Mouse (Mus musculus) embryo, embryonic 11 days (tissue): ENCODE measurements around the gene Slc9a9.

ENCODE experiments used
- DNase-seq: peaks from one replicate; pipeline ENCODE4 v3.0.0-alpha.2; 2015

The Slc9a9 gene

DNA sequence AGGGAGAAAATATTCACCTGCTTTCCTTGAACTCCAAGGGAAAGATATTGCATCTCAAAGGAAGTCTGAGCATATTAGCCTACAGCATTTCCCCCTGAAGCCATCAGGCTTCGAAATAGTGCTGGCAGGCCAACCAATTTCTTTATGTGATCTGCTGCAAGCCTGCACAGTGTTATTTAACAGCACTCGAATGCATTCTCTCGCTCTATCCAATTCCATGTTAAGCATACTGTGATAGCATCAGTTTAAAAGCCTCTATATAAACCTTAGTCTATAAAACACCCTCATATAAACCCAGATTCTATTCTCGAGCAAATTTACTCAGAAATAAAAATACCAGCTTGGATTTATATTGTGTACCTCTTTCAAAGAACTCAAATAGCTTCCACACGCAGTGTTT is 170.7 kb downstream of the Slc9a9 start:
- DNase-seq: no peak

DNA sequence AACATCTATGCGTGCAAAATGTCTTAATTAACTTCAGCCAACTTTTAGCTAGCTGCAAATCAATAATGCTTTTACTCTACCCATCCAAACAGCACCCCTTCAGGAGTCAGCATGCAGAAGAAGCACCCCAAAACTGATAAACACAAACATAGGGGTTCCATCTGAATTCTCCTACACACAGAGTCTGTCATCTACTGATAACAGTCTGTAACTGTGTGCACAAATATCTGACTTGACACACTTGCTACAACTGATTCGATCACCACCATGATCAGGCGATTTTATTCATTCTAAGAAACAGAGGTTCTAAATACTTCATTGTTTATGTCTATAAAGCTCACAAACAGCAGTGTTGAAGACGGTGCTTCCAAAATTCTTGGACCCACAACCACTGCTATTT is 171.3 kb downstream of the Slc9a9 start:
- DNase-seq: no peak

- no peak for DNase-seq
These were observed 174.5 kb downstream of the Slc9a9 start for GRCm38 (mm10) chr9:94844176-94844575.

GRCm38 (mm10) chr9:94847624-94848023 is 177.9 kb downstream of the Slc9a9 start:
- DNase-seq: no peak

DNA sequence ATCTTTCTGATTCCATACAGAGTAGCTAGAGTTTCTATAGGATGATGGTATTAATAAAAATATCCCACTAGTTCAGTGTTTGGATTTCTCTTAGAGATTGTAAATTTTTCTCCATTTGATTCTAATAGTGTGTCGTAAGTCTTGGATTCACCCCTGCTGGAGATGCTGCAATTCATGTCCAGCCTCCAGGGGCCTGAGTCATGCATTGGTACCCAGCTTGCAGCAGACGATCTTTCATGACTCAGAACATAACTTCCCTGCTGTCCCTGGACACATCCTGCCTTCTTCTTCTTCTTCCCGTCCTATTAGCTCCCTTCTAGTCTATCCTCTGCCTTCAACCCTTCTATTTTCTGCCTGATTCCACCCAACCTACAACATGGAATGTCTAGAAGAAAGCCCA is 181.8 kb downstream of the Slc9a9 start:
- no peak for DNase-seq

DNA sequence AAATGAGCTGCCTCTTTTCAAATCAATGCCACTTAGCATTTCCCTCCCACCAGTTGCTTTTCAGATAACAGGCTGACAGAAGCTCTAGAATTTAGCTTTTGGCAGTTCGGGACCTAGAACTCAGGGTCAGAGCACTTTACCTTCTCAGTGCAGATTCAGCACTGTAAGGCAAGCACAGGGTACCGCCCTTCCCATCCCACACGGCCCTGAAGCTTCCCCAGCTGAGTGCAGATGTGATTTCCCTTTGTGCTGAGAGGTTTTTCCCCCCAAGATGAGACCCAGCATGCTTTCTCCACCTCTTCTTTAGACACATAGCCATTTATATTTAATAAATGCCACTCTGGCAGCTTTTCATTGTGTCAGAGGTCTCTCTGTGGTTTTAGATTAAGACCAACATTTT is 186.4 kb downstream of the Slc9a9 start:
- DNase-seq: no peak

- DNase-seq: no peak
These were observed 198.8 kb downstream of the Slc9a9 start for GRCm38 (mm10) chr9:94868557-94868956.

DNA sequence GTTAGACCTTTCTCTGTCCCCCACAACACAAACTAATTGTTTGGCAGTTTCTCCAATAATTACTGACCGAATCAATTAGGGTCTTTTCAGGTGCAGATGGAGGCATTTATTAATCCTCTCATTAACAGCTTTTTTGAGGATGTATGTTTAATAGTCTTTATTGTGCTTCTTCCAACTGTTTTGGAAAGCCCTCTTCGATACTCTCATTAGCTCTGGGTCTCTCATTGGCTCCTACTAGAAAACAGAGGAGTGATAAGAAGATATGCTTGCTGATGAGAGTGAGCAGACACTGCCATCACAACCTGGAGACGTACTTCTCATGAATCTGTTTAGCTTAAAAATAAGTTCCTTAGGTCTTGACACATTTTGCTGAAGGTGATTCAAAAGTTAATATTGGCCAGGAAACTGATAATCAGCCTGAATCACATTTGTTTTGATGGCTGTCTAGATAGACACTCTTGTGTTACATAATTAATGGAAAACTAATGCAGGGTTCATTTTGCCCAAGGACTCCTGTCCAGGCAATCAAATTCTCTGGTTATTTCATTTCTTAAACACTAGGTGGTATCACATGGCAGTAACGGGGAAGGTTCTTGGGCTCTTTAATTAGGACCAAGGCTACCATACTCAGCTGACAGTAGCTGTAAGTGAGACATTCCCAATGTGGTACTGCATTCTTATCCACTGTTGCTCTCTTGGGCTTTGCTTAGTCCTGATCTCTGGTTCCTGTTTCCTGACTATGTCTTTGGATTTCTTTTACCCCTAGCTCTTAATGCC is 199.5 kb downstream of the Slc9a9 start:
- peak; percentile 8 for DNase-seq

DNA sequence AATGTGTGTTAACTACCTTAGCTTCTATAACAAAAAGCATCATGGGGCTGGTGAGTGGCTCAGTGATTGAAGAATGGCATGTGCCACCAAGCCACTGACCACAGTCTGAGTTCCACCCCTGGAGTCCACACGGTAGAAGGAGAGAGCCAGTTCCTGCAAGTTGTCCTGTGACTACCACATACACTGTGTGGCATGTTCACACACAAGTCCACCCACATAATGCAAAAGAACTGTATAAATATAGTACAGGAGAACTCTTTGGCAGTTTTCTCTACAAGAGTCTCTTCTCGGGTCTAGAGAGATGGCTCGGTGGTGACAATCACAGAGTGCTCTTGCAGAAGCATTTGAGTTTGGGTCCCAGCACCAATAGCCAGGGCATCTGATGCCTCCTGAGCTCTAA is 212.8 kb downstream of the Slc9a9 start:
- no peak for DNase-seq

DNA sequence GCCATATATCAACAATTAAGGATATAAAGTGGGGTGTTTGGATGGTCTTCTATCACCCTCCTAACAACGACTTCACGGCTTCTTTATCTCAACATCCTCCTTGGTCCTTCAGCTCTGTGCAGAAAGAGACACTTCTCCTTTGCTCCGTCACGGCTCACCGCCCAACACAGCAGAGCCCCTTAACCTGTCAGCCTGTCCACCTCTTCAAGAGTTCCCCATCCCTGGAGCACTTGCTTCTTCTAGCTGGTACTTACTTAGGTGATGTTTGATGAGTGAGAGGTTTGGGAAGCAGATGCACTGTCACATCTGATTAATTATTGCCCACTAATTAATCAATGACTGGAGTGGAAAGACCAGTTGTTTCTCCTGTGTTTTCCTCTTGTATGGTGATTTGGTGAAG is 213.7 kb downstream of the Slc9a9 start:
- DNase-seq: no peak

GRCm38 (mm10) chr9:94885151-94885550 is 215.4 kb downstream of the Slc9a9 start:
- no peak for DNase-seq

DNA sequence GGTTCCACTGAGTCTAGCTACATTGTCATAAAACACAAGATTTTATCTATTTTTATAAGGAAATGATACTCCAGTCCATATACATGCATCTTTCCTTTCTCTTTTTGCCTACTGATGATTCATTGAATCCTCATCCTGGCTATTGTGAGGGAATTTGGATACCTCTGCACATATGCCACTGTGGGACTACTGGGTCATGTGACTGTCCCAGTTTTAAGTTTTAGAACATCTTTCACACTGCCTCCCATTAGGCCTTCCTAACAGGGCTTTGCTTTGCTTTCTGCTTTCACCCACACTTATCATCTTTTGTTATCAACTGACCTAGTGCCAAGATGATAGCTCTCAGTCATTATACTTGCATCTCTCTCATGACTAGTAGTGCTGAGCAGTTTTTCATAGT is 219.9 kb downstream of the Slc9a9 start:
- DNase-seq: no peak

- no peak for DNase-seq
These were observed 226.2 kb downstream of the Slc9a9 start for GRCm38 (mm10) chr9:94895882-94896281.

- DNase-seq: no peak
These were observed 234.5 kb downstream of the Slc9a9 start for GRCm38 (mm10) chr9:94904180-94904579.

DNA sequence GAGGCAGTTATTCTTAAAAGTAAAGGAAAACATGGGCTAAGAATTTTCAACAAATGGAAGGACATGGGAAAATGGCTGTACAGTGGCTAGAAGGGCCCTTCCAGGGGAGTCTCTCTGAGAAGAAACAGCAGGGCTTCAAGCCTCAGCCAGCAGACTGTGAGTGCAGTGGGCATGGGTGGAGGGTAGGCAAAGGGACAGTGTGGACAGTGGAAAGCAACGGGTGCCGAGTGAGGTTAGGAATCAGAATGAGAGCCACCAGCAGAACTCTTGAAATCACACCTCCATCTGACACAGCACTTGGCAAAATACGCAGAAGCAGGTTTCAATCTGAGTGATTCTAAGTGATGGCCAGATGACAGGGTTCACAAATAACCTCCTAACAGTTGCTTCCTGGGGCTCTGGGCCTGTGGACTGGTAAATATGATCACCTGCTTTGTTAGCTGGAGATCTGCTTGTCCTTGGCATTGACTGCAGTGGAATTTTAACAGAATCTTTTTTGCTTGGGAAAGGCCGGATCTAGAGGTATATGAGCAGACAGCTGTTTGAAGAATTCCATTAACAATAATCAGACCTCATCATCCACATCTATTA is 237.4 kb downstream of the Slc9a9 start:
- no peak for DNase-seq

DNA sequence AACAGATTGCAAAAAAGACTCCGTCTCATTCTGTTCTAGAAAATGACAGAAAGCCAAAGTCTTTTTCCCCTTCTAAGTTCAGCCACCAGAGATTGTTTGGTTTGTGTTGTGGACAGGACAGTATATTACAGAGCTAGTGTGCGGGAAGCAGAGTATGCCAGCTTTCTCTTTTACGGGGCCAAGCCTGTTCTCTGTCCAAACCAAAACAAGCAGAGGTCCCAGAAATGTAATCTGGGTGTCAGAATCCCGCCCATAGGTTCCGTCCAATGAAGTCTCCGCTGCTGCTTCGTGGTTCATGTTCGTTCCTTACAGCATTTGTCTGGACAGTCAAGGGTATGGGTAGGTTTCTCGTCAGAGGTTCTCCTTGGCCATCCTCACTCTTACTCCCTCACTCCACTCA is 242.4 kb downstream of the Slc9a9 start:
- no peak for DNase-seq

- DNase-seq: peak; percentile 29
These were observed 252.4 kb downstream of the Slc9a9 start for GRCm38 (mm10) chr9:94922062-94922461.

DNA sequence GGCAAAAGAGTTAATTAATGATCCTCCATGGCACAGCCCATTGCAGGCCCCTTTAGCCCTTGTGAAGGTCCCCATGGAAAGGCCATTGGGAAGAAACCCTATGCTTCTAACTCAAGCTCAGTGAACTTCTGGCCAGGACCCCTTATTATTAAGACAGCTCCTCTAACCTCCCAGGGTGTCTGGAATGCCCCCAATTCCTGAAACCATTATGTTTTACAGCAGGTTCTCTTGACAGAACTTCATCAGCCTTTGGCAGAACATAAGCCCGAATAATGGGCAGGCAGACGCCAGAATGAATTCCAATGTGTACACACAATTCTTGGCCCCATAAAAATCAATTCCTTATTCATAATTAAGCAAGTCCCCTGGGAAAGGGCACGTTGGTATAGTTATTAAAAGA is 256.1 kb downstream of the Slc9a9 start:
- DNase-seq: no peak

DNA sequence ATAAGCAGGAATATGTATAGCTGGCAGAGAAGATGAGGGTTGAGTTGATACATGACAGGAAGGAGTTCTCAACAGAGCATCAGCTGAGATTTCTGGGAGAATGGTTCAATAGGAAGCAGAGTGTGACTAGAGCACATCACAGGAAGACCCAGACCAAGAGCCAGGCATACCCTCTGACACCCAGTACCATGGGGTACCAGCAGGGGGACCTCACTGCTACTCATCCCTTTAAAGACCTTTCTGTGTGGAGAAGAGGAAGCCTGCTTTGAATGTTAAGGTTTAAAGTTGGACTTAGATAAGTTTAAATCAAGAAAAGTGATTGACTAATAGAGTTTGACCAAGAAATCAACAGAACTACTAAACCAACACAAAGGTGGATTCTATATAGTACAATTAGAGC is 257.4 kb downstream of the Slc9a9 start:
- no peak for DNase-seq

DNA sequence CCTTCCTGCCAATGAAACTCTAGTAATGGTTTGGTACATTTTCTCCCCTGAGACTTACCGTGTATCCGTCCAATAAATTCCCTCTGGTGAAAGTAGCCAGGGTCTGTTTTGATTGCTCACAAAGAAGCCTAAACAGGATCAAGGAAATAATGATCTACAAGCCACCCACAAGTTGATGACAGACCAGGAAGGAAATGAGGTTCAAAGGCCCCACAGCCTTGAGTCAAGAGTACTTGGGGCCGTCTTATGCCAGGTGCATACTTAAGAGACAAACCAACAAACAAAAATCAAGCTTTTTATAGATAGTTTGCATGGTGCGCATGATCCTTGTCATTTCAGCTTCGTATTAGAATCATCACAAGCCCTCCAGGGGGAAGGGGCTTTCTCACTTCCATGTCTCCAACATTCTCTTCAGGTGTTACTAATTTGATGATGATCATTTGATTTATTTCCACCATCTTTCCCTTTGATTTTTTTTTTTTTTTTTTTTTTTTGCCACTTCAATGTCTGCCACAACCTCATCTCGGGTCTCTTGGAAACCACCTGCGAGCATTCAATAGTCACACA is 275.9 kb downstream of the Slc9a9 start:
- DNase-seq: no peak

DNA sequence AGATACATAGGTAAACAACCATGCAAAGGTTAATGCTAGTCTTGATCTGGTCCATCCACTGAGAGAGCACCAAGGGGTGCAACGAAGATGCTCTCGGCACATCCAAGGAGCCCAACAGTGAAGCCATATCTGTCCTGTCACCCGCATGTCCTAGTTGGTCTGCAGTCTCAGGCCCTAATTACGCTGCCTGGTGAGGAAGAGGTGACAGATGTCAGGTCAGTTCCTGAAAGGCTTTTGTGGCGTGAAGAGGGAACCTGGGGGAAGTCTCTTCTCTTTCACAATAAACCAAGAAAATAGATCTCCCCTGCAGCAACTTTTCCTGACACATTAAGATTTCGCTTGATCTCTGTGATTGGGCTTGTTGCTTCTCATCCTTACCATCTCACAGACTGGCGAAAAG is 277.5 kb downstream of the Slc9a9 start:
- DNase-seq: no peak

- DNase-seq: no peak
These were observed 281.0 kb downstream of the Slc9a9 start for GRCm38 (mm10) chr9:94950676-94951075.

- no peak for DNase-seq
These were observed 285.9 kb downstream of the Slc9a9 start for GRCm38 (mm10) chr9:94955645-94956044.

- no peak for DNase-seq
These were observed 288.7 kb downstream of the Slc9a9 start for GRCm38 (mm10) chr9:94958382-94958781.
